Mouse (Mus musculus) stomach, postnatal 0 days (tissue): ENCODE data around the gene Slc4a4. TPM values are rescaled to one million over a fixed set of nuclear protein-coding genes. Genes with fewer than 3 reads are reported as not detected.

Experiments used
- ATAC-seq: fragments of 200-750 bp; cut with Nextera tagmentation; 2 replicates; pipeline ENCODE4 v1.8.0; 2017; ENCODE audit not compliant: low FRiP score, low TSS enrichment
- DNase-seq: peaks from one replicate; pipeline ENCODE4 v3.0.0-alpha.2; 2016; ENCODE audit warnings: low spot score
- H3K27ac ChIP-seq: fragments of 300-500 bp; sonication (generic); replicated peaks from 2 replicates; pipeline ENCODE4 v1.5.1; 2014; ENCODE audit warnings: mild to moderate bottlenecking, control low read depth
- H3K27me3 ChIP-seq: fragments of 300-500 bp; sonication (generic); 2 replicates; pipeline ENCODE4 v1.6.1; 2014; ENCODE audit warnings: low read length; ENCODE audit not compliant: control insufficient read depth, insufficient read depth
- H3K36me3 ChIP-seq: fragments of 300-500 bp; sonication (generic); 2 replicates; pipeline ENCODE4 v1.6.1; 2014; ENCODE audit warnings: low read length, mixed read lengths; ENCODE audit not compliant: control insufficient read depth, insufficient read depth
- H3K4me1 ChIP-seq: fragments of 300-500 bp; sonication (generic); replicated peaks from 2 replicates; pipeline ENCODE4 v1.6.1; 2014; ENCODE audit warnings: antibody characterized with exemption; ENCODE audit not compliant: control insufficient read depth, insufficient read depth
- H3K4me2 ChIP-seq: fragments of 300-500 bp; sonication (generic); replicated peaks from 2 replicates; pipeline ENCODE4 v1.6.1; 2014; ENCODE audit warnings: low read depth, mild to moderate bottlenecking, control low read depth, moderate library complexity
- H3K4me3 ChIP-seq: fragments of 300-500 bp; sonication (generic); 2 replicates; pipeline ENCODE4 v1.5.1; 2014; ENCODE audit warnings: low read depth, low read length, control low read depth
- H3K9ac ChIP-seq: fragments of 300-500 bp; sonication (generic); 2 replicates; pipeline ENCODE4 v1.6.1; 2014; ENCODE audit warnings: mild to moderate bottlenecking, low read length, control low read depth, mixed read lengths
- H3K9me3 ChIP-seq: fragments of 300-500 bp; sonication (generic); 2 replicates; pipeline ENCODE4 v1.6.1; 2016; ENCODE audit warnings: low read length; ENCODE audit not compliant: control insufficient read depth
- CTCF ChIP-seq: IDR thresholded peaks from 2 replicates; pipeline ENCODE4 v1.5.1; 2016; ENCODE audit warnings: antibody characterized with exemption, low read depth, mild to moderate bottlenecking, moderate library complexity
- EP300 ChIP-seq: optimal IDR thresholded peaks from 2 replicates; pipeline ENCODE3; 2016; ENCODE audit warnings: antibody characterized with exemption
- WGBS: fragments of 180-500 bp; shearing (Covaris S2); extraction: QIAGEN DNeasy Blood & Tissue Kit; methylation state at CpG from one replicate; pipeline ENCODE4 v1.1.7; 2014; 5-methylcytosine and 5-hydroxymethylcytosine counted together
- polyA plus RNA-seq: library from polyadenylated mRNA; unstranded; fragments of >200 nt; fragmentation: Nextera tagmentation; extraction: Ambion mirVana; gene quantifications from 2 replicates; pipeline ENCODE4 v1.2.1, GENCODE M21; 2015

Slc4a4 gene
- polyA plus RNA-seq, 1 experiment from 2014 or later = 6.3 TPM

DNA sequence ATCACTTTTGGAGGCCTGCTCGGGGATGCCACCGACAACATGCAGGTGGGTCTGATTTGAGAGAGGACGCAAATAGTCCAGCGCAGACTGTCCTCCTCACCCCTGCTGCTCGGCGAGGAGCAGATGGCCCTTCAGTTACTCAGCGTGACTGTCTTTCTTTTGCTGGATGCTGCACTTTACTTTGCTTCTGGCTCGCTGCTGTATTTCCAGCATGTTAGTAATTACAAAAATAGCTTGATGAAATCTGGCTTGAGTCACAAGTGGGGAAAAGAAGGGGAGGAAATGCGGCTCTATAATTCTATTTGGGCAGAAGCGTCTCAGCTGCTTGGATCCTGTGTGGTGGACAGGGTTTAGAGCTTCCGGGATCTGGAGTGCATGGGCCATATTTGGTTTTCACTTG lies 249.2 kb downstream of the Slc4a4 start:
- Histone ChIP-seq H3K9ac (no peak overlapping the region), H3K4me3 (no peak overlapping the region), H3K4me2 (no peak overlapping the region), H3K27me3 (no peaks in the 10 kb centered on the region), H3K36me3 (no peaks in the 10 kb centered on the region), H3K27ac (no peak overlapping the region), H3K4me1 (no peaks in the 10 kb centered on the region), H3K9me3 (no peaks in the 10 kb centered on the region)
- TF ChIP-seq CTCF (no peak), EP300 (no peak)
- 76% methylated on average over 11 of the region's 11 CpGs for WGBS
- DNase-seq = no peak
- no peak for ATAC-seq

DNA sequence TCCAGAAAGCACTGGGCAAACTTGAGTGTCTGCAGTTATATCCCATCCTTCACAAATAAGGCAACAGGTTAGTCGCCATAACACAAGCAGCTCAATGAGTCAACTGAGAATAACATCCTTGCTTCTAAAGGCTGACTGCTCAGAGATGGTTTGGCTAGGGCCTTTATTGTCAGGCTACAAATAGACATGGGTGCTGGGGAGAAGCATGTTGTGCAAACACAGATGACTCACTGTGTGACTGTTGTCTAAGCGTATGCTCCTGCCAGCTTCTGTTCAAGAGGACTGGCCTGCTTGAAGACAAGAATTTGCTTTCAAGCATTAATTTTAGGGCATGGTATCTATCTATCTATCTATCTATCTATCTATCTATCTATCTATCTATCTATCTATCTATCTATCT lies 253.5 kb downstream of the Slc4a4 start:
- no peak overlapping the region for H3K4me3 ChIP-seq
- no peak overlapping the region for H3K27ac ChIP-seq
- 80% methylated on average over 2 of the region's 2 CpGs for WGBS
- no peaks in the 10 kb centered on the region for H3K9me3 ChIP-seq
- H3K27me3 ChIP-seq = no peaks in the 10 kb centered on the region
- no peak for TF ChIP-seq EP300
- no peak for TF ChIP-seq CTCF
- no peak for ATAC-seq
- no peak overlapping the region for H3K9ac ChIP-seq
- H3K36me3 ChIP-seq = no peaks in the 10 kb centered on the region
- no peak overlapping the region for H3K4me2 ChIP-seq
- no peaks in the 10 kb centered on the region for H3K4me1 ChIP-seq
- no peak for DNase-seq

- no peak for TF ChIP-seq CTCF
- no peak for TF ChIP-seq EP300
- Histone ChIP-seq H3K9ac (no peak overlapping the region), H3K27ac (no peak overlapping the region), H3K4me3 (no peak overlapping the region), H3K4me1 (no peaks in the 10 kb centered on the region), H3K4me2 (no peak overlapping the region), H3K27me3 (no peaks in the 10 kb centered on the region), H3K9me3 (no peaks in the 10 kb centered on the region), H3K36me3 (no peaks in the 10 kb centered on the region)
- 86% methylated on average over 2 of the region's 2 CpGs for WGBS
- DNase-seq (no peak), ATAC-seq (no peak)
These were observed 255.1 kb downstream of the Slc4a4 start for GRCm38 (mm10) chr5:89141761-89142160.

GRCm38 (mm10) chr5:89146276-89146675 lies 259.7 kb downstream of the Slc4a4 start:
- no peak for ATAC-seq

DNA sequence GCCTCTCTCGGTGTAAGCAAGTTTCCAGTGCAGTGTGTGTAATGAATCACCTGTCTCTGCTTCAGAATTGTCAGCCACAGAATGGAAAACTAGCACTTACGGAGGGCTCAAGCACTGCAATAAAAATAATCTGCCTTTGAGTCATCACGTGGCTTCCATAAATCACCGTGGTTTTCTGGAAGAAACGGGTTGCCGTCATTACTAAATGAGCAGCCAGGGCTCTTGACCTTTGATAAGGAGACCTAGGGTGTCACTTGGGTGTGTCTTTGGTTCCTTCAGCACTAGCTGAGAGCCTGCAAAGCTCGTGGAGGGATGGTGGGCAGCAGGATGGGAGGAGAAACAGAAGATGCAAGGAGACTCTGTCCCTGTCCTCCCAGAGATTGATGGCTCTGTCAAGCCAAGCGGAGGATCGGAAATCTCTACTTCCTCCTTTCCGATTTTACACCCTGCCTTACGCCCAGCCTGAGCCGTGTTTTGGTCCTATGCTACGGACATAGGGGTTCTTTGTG lies 260.7 kb downstream of the Slc4a4 start:
- Histone ChIP-seq H3K27ac (no peak overlapping the region), H3K4me2 (no peak overlapping the region), H3K36me3 (no peaks in the 10 kb centered on the region), H3K27me3 (no peaks in the 10 kb centered on the region), H3K4me3 (no peak overlapping the region), H3K9ac (no peak overlapping the region), H3K4me1 (no peaks in the 10 kb centered on the region; the same call in 1 of the 2 replicates), H3K9me3 (no peaks in the 10 kb centered on the region)
- 27% methylated on average over 13 of the region's 13 CpGs for WGBS
- DNase-seq (no peak), ATAC-seq (no peak)
- TF ChIP-seq EP300 (no peak), CTCF (no peak)

More at GRCm38 (mm10) chr5:89146276-89146675, 259.7 kb downstream of the Slc4a4 start:
- Histone ChIP-seq H3K4me2 (no peak overlapping the region), H3K27ac (no peak overlapping the region), H3K4me1 (no peaks in the 10 kb centered on the region; the same call in 1 of the 2 replicates), H3K36me3 (no peaks in the 10 kb centered on the region), H3K9me3 (no peaks in the 10 kb centered on the region), H3K9ac (no peak overlapping the region), H3K4me3 (no peak overlapping the region), H3K27me3 (no peaks in the 10 kb centered on the region)
- WGBS = 75% methylated on average over 2 of the region's 2 CpGs
- DNase-seq = no peak
- TF ChIP-seq CTCF (no peak), EP300 (no peak)

DNA sequence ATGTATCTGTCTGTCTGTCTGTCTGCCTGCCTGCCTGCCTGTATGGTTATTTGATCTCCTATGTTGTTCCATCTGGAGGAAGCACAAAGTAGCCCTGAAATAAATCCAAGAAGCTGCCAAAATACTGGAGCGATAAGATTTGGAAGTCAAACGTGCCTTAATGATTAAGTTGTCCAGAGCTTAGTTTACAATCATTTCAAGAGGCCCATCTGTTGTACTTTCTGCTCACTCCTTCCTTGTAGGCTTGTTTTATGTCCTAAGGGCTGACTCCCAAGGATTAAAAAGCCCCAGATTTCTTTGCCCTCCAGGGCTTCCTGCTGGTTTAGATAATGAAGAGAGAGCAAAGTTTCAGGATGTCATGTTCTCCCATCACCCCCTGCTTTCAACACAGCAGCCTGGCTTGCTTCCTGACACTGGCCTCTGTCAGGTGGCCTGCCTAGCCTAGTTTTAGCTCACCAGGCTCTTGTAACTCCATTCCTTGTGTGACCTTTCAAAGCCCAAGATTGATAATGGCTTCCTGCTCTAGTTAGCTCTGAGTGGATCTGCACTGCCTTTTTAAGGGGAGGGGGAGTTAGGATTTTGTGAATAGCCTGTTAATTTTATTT lies 262.9 kb downstream of the Slc4a4 start:
- Histone ChIP-seq H3K4me2 (no peak overlapping the region), H3K27ac (no peak overlapping the region), H3K9ac (no peak overlapping the region), H3K9me3 (no peaks in the 10 kb centered on the region), H3K4me1 (no peaks in the 10 kb centered on the region; the same call in 1 of the 2 replicates), H3K36me3 (no peaks in the 10 kb centered on the region), H3K4me3 (no peak overlapping the region), H3K27me3 (no peaks in the 10 kb centered on the region)
- DNase-seq (no peak), ATAC-seq (no peak)
- 13% methylated on average over 2 of the region's 2 CpGs for WGBS
- TF ChIP-seq CTCF = no peak
- TF ChIP-seq EP300 = no peak
